Mouse (Mus musculus): ENCODE results near the gene Zdhhc14. TPM values are rescaled to one million over a fixed set of nuclear protein-coding genes. Genes with fewer than 3 reads are reported as not detected.

Zdhhc14 gene
- total and polyA plus RNA-seq, 3 experiments, result 0.34 to 1.3 (median 0.35) TPM

GRCm38 (mm10) chr17:5741061-5741460, 248.7 kb downstream of the Zdhhc14 start:
- in situ Hi-C loops (cut with MboI; ENCODE audit: low pct_ligation_motif_present, low pct_unique_long_range_greater_than_20kb, low sequenced_read_pairs), result no loop called here
- Histone ChIP-seq H3K9me3 (replicated peaks; ENCODE audit: low read length) (peaks cover 13% of the 10 kb centered on the region), H3K27me3 (replicated peaks) (no peaks in the 10 kb centered on the region), H3K4me1 (ENCODE audit: control insufficient read depth in 1 of 2, insufficient read depth in 2 of 2) (peaks cover 4 to 9% of the 10 kb centered on the region in 2 experiments; a peak in 2 of 4 replicates), H3K4me2 (ENCODE audit: insufficient read depth, low read depth, poor library complexity, severe bottlenecking) (no peak overlapping the region), H3K9ac (ENCODE audit: insufficient read depth, low read depth) (no peak overlapping the region), H3K36me3 (replicated peaks in 1 of 2; ENCODE audit: control insufficient read depth in 1 of 2, insufficient read depth in 1 of 2, low read length in 1 of 2) (no peaks in the 10 kb centered on the region), H3K79me2 (replicated peaks; ENCODE audit: control insufficient read depth, extremely low read depth, insufficient read depth, poor library complexity, severe bottlenecking) (no peaks in the 10 kb centered on the region), H3K4me3 (replicated peaks in 1 of 3; ENCODE audit: low read depth in 2 of 3, low read length in 2 of 3, poor library complexity in 1 of 3) (no peak overlapping the region), H3K27ac (ENCODE audit: insufficient read depth, low read depth) (no peak overlapping the region)
- TF ChIP-seq E2F4 (IDR thresholded peaks at IDR 0.05; ENCODE audit: insufficient replicate concordance, low read depth, low read length) (no peak), CHD1 (IDR thresholded peaks at IDR 0.05; ENCODE audit: low read depth, low read length) (no peak), SMC3 (IDR thresholded peaks at IDR 0.05; ENCODE audit: low read depth, low read length) (no peak), MAZ (IDR thresholded peaks at IDR 0.05; ENCODE audit: low read depth, low read length) (no peak), USF1 (IDR thresholded peaks at IDR 0.05; ENCODE audit: low read depth, low read length) (no peak), ELF1 (IDR thresholded peaks at IDR 0.05; ENCODE audit: low read depth, low read length) (no peak), BHLHE40 (IDR thresholded peaks at IDR 0.05; ENCODE audit: low read depth, low read length) (no peak), POLR2AphosphoS2 (IDR thresholded peaks at IDR 0.05; ENCODE audit: low read depth, low read length) (no peak), CTCF (conservative IDR thresholded peaks at IDR 0.05 in 1 of 2, IDR thresholded peaks at IDR 0.05 in 1 of 2; ENCODE audit: low read depth in 2 of 2, low read length in 2 of 2) (no peak), RCOR1 (conservative IDR thresholded peaks at IDR 0.05; ENCODE audit: low read depth, low read length) (no peak), MEF2A (IDR thresholded peaks at IDR 0.05; ENCODE audit: borderline replicate concordance, low read depth, low read length) (no peak), NRF1 (IDR thresholded peaks at IDR 0.05; ENCODE audit: low read depth, low read length) (no peak), ZMIZ1 (IDR thresholded peaks at IDR 0.05; ENCODE audit: low read depth, low read length) (no peak)
- dilution Hi-C loops (cut with MboI; ENCODE audit: extremely low pct_ligation_motif_present, extremely low pct_unique_long_range_greater_than_20kb, low sequenced_read_pairs), result no loop called here
- DNase-seq (ENCODE audit: extremely low read depth), result no peak

- no peaks in the 10 kb centered on the region for H3K79me2 ChIP-seq (replicated peaks; ENCODE audit: control insufficient read depth, extremely low read depth, insufficient read depth, poor library complexity, severe bottlenecking)
- TF ChIP-seq MAFK (IDR thresholded peaks at IDR 0.05; ENCODE audit: insufficient replicate concordance, low read length) (no peak), BHLHE40 (IDR thresholded peaks at IDR 0.05; ENCODE audit: low read depth, low read length) (no peak), MXI1 (IDR thresholded peaks at IDR 0.05; ENCODE audit: low read depth, low read length) (no peak), MYC (IDR thresholded peaks at IDR 0.05; ENCODE audit: low read depth, low read length) (no peak), EP300 (IDR thresholded peaks at IDR 0.05; ENCODE audit: low read length) (no peak), MEF2A (IDR thresholded peaks at IDR 0.05; ENCODE audit: borderline replicate concordance, low read depth, low read length) (no peak), KAT2A (IDR thresholded peaks at IDR 0.05; ENCODE audit: insufficient replicate concordance, low read length) (no peak)
- H3K27me3 ChIP-seq (replicated peaks), result no peaks in the 10 kb centered on the region
- peaks cover 8 to 32% of the 10 kb centered on the region in 2 experiments for H3K4me1 ChIP-seq (ENCODE audit: control insufficient read depth in 1 of 2, insufficient read depth in 2 of 2)
- no peak overlapping the region for H3K9ac ChIP-seq (ENCODE audit: insufficient read depth, low read depth)
- H3K4me3 ChIP-seq (replicated peaks in 1 of 3; ENCODE audit: low read depth in 2 of 3, low read length in 2 of 3, poor library complexity in 1 of 3), result no peak overlapping the region
- H3K27ac ChIP-seq (ENCODE audit: insufficient read depth, low read depth), result no peak overlapping the region
- no peak overlapping the region for H3K4me2 ChIP-seq (ENCODE audit: insufficient read depth, low read depth, poor library complexity, severe bottlenecking)
- H3K36me3 ChIP-seq (replicated peaks in 1 of 2; ENCODE audit: control insufficient read depth in 1 of 2, insufficient read depth in 1 of 2, low read length in 1 of 2), result no peaks in the 10 kb centered on the region
- dilution Hi-C loops (cut with MboI; ENCODE audit: extremely low pct_ligation_motif_present, extremely low pct_unique_long_range_greater_than_20kb, low sequenced_read_pairs) (no loop called here), in situ Hi-C loops (cut with MboI; ENCODE audit: low pct_ligation_motif_present, low pct_unique_long_range_greater_than_20kb, low sequenced_read_pairs) (no loop called here)
- no peak for DNase-seq (ENCODE audit: extremely low read depth)
- H3K9me3 ChIP-seq (replicated peaks; ENCODE audit: low read length), result peaks cover 17% of the 10 kb centered on the region
These were observed 251.7 kb downstream of the Zdhhc14 start for GRCm38 (mm10) chr17:5744016-5744415.

Measured in CH12.LX (cell line).